Mouse (Mus musculus) liver, embryonic 14.5 days (tissue): Measurements from ENCODE around the gene G430095P16Rik. TPM values are rescaled to one million over a fixed set of nuclear protein-coding genes. Genes with fewer than 3 reads are reported as not detected.

Source experiments
- ATAC-seq: fragments of 200-750 bp; cut with Nextera tagmentation; 2 replicates; pipeline ENCODE4 v1.8.0; 2017; ENCODE audit warnings: moderate number of reproducible peaks, mild to moderate bottlenecking, moderate library complexity; ENCODE audit not compliant: insufficient read depth
- DNase-seq, 3 experiments: peaks; one replicate each; pipeline ENCODE4 v3.0.0-alpha.2; 2012 to 2013; ENCODE audit warnings: low read depth in 3 of 3, low spot score in 3 of 3
- H3K27ac ChIP-seq: fragments of 300-500 bp; sonication (generic); 2 replicates; pipeline ENCODE4 v1.5.1; 2014; ENCODE audit warnings: moderate library complexity, mild to moderate bottlenecking, control low read depth, inconsistent platforms
- H3K27me3 ChIP-seq: fragments of 300-500 bp; sonication (generic); 2 replicates; pipeline ENCODE4 v1.6.1; 2014; ENCODE audit warnings: mild to moderate bottlenecking, low read length, moderate library complexity; ENCODE audit not compliant: control insufficient read depth, insufficient read depth
- H3K36me3 ChIP-seq: fragments of 300-500 bp; sonication (generic); replicated peaks from 2 replicates; pipeline ENCODE4 v1.6.1; 2014; ENCODE audit warnings: low read depth; ENCODE audit not compliant: control insufficient read depth, insufficient read depth
- H3K4me1 ChIP-seq, 2 experiments: fragments of 200-500 bp in 1 of 2; fragments of 300-500 bp in 1 of 2; sonication (generic) in 1 of 2; replicated peaks; 2 replicates each; pipeline ENCODE4 v1.6.1; 2012 to 2014; ENCODE audit warnings: antibody characterized with exemption in 1 of 2, inconsistent platforms in 1 of 2, low read length in 1 of 2; ENCODE audit not compliant: control insufficient read depth in 2 of 2, insufficient read depth in 2 of 2
- H3K4me2 ChIP-seq: fragments of 300-500 bp; sonication (generic); 2 replicates; pipeline ENCODE4 v1.6.1; 2014; ENCODE audit warnings: low read depth, mild to moderate bottlenecking, control low read depth, moderate library complexity
- H3K4me3 ChIP-seq, 2 experiments: fragments of 200-500 bp in 1 of 2; fragments of 300-500 bp in 1 of 2; sonication (generic) in 1 of 2; 2 replicates each; pipeline ENCODE4 v1.5.1; 2012 to 2014; ENCODE audit warnings: low read depth in 2 of 2, low read length in 2 of 2, mild to moderate bottlenecking in 2 of 2, control low read depth in 1 of 2, inconsistent platforms in 1 of 2, moderate library complexity in 1 of 2; ENCODE audit not compliant: insufficient read depth in 1 of 2
- H3K9ac ChIP-seq: fragments of 300-500 bp; sonication (generic); replicated peaks from 2 replicates; pipeline ENCODE4 v1.6.1; 2014; ENCODE audit warnings: mild to moderate bottlenecking, control low read depth, moderate library complexity
- H3K9me3 ChIP-seq: fragments of 300-500 bp; sonication (generic); 2 replicates; pipeline ENCODE4 v1.6.1; 2016; ENCODE audit warnings: low read length, mixed read lengths; ENCODE audit not compliant: control insufficient read depth
- CTCF ChIP-seq: IDR thresholded peaks from 2 replicates; pipeline ENCODE4 v1.5.1; 2016; ENCODE audit warnings: antibody characterized with exemption, low read depth, control low read depth
- EP300 ChIP-seq: IDR thresholded peaks from 2 replicates; pipeline ENCODE4 v1.6.1; 2016; ENCODE audit warnings: antibody characterized with exemption, low read depth
- WGBS: fragments of 180-500 bp; shearing (Covaris S2); extraction: QIAGEN DNeasy Blood & Tissue Kit; methylation state at CpG from one replicate; pipeline ENCODE4 v1.1.7; 2014; ENCODE audit not compliant: insufficient replicate concordance; 5-methylcytosine and 5-hydroxymethylcytosine counted together
- polyA plus RNA-seq, 2 experiments: library from polyadenylated mRNA; depleted of rRNA in 1 of 2; stranded (reverse) in 1 of 2; unstranded in 1 of 2; fragments of >200 nt; fragmentation: Nextera tagmentation in 1 of 2; extraction: Ambion mirVana in 1 of 2; gene quantifications; 2 replicates each; pipeline versions ENCODE4 v1.2.1 to v1.2.3; 2012 to 2014

Gene G430095P16Rik
- polyA plus RNA-seq, 2 experiments = 10.3 to 11.9 TPM

DNA sequence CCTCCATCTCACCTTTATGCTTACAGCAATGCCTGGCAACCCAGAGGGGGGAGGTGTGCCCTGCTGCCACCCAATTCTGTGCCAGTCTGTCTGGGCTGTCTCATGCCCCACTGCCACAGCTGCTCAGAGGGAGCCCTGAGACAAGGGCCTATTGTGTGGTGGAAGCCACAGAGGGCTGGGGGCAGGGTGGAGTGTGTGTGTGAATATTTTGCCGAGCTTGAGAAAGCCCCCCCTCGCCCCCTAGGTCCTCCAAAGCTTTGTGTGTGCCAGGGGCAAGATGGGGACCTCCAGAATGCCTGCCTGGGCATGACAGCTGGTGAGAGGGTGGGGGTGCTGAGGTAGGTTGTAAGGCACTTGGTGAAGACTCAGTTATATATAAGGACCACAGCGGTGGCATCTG is 5.7 kb downstream of the G430095P16Rik start:
- H3K9me3 ChIP-seq = no peaks in the 10 kb centered on the region
- H3K27me3 ChIP-seq = no peaks in the 10 kb centered on the region
- H3K9ac ChIP-seq = peak overlapping the region; percentile 19; the same call in 1 of the 2 replicates
- no peak overlapping the region for H3K4me3 ChIP-seq
- TF ChIP-seq CTCF = no peak
- TF ChIP-seq EP300 = no peak
- 68% methylated on average over 3 of the region's 3 CpGs for WGBS
- peaks cover 2% of the 10 kb centered on the region; the same call in 1 of the 2 replicates for H3K36me3 ChIP-seq
- DNase-seq (no peak), ATAC-seq (no peak)
- no peak overlapping the region for H3K4me2 ChIP-seq
- H3K27ac ChIP-seq = peak overlapping the region; percentile 98
- peaks cover 73 to 86% of the 10 kb centered on the region in 2 experiments for H3K4me1 ChIP-seq

DNA sequence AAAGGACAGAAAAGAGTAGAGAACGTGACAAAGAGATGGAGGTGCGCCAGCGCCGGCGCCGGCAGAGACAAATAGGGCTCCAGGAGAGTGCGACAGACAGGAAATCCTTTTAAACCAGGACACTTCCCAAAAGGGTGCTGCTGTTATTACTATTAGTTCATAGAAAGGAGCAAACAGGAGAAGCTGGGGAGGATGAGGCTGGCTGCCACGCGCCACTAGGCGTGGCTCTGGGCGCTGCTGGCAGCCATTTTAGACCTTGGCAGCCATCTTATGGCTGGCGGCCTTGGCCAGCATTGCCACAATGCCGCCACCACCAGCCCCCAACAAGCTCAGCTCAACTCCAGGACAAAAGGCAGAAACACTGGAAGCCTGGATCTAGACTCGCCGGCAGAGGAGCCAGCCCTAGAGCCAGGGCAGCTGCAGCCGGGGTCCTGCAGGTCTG is 7.1 kb downstream of the G430095P16Rik start:
- Histone ChIP-seq H3K4me1 (peaks cover 58 to 71% of the 10 kb centered on the region in 2 experiments), H3K27ac (peak overlapping the region; percentile 98), H3K36me3 (peaks cover 2% of the 10 kb centered on the region; the same call in 1 of the 2 replicates), H3K9ac (peak overlapping the region; percentile 84), H3K4me3 (peak overlapping the region in 1 of 2 experiments; percentile 19; a peak in 2 of 4 replicates), H3K27me3 (no peaks in the 10 kb centered on the region), H3K9me3 (no peaks in the 10 kb centered on the region), H3K4me2 (peak overlapping the region; percentile 67)
- TF ChIP-seq EP300 (no peak), CTCF (no peak)
- no peak for DNase-seq
- ATAC-seq = no peak
- 83% methylated on average over 16 of the region's 16 CpGs for WGBS

DNA sequence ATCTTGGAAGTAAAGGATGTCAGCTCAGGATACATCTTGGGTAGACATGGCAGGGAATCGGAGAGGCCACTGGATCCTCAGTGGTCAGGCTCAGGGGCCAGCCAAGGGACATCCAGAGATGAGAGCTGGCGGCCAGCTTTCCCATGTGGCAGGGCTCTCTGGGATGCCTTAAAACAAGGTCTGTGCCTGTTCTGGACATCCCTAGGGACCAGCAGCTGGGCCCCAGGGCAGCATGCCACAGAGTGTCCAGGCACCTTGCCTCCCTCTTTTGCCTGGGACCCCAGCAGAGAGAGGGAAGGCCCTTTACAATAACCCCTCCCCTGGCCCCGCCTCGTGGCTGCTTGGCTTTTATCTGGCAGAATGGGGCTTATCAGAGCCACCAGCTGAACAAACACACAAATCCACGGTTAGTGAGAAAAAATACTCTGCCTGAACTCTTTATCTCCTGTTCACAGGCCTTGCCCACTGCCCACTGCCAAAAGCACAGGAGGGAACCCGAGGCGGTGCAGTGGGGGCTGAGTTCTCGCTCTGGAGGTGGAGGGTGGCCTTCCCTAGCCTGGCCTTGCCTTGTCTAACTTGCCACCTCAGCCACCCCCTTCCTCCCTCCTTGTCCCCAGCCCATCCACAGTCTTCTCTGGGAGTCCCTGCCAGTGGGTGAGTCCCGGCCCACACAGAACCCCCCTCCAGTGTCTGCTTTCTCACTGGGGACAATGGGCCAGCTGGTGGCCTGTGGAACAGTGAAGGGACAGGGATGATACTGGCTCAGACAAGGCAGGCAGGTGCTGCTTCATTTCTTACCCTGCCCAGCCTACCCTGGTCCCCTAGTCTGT is 7.9 kb downstream of the G430095P16Rik start:
- 8% methylated on average over 9 of the region's 9 CpGs for WGBS

DNA sequence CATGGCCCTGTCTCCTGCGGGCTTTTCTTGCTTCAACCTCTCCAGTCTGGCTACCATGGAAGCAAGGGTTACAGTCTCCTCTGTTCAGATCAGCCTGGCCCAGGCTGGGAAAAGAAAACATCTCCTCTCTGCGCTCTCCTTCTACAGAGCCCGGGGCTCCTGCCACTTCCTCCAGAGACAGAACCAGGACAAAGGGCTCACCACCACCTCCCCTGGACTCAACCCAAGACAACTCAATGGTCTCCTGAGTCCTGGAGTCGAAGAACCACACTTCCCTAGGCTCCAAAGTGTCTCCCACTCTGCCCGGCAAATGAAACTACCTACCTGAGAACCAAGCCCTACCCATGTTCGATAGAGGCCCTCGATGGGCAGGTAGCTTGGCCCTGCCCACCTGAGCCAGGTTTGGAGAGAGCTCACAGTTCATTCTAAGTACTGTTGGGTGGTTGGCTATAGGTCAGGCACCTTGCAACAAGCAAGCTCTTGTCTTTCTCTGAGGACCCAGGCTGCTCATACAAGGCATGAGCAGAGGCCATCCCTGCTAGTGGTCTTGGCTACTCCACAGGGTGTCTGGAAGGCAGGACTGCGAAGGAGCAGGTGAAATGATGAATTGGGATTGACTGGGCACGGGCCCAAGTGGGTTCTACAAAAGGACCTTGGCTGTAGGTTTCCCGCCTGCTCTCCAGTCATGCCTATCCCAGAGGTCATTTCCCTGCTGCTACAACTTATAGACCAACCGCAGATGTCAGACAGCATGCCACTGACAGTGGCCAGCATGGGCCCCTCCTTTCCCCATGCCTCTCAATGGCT is 8.8 kb downstream of the G430095P16Rik start:
- WGBS = 50% methylated on average over 11 of the region's 11 CpGs

More for the DNA sequence above, 7.9 kb downstream of the G430095P16Rik start:
- DNase-seq (peak; percentile 90 to 95 (median 93)), ATAC-seq (peak; percentile 92)
- peak overlapping the region; percentile 84 for H3K9ac ChIP-seq
- H3K4me3 ChIP-seq = peak overlapping the region; percentile 21 to 35
- peak overlapping the region; percentile 67 for H3K4me2 ChIP-seq
- TF ChIP-seq EP300 (peak; percentile 99), CTCF (no peak)
- peak overlapping the region; percentile 98 for H3K27ac ChIP-seq
- peaks cover 50 to 63% of the 10 kb centered on the region in 2 experiments for H3K4me1 ChIP-seq
- no peaks in the 10 kb centered on the region for H3K9me3 ChIP-seq
- H3K36me3 ChIP-seq = peaks cover 2% of the 10 kb centered on the region; the same call in 1 of the 2 replicates
- H3K27me3 ChIP-seq = no peaks in the 10 kb centered on the region

More for the DNA sequence above, 8.8 kb downstream of the G430095P16Rik start:
- Histone ChIP-seq H3K27ac (peak overlapping the region; percentile 98), H3K4me2 (peak overlapping the region; percentile 67), H3K9me3 (no peaks in the 10 kb centered on the region), H3K27me3 (no peaks in the 10 kb centered on the region), H3K36me3 (peaks cover 2% of the 10 kb centered on the region; the same call in 1 of the 2 replicates), H3K4me1 (peaks cover 44 to 55% of the 10 kb centered on the region in 2 experiments), H3K4me3 (peak overlapping the region; percentile 7 to 35; a peak in 3 of 4 replicates), H3K9ac (peak overlapping the region; percentile 84)
- DNase-seq = no peak
- ATAC-seq = no peak
- TF ChIP-seq CTCF = no peak
- no peak for TF ChIP-seq EP300
